Mouse (Mus musculus) spleen, postnatal 4 days (tissue): ENCODE data around the gene Pnma1.

Experiments
- DNase-seq, 2 experiments: peaks; one replicate each; pipeline ENCODE4 v3.0.0; 2022; ENCODE audit warnings: low spot score in 2 of 2

The Pnma1 gene

GRCm38 (mm10) chr12:84155523-84155871 is 7.2 kb upstream of the Pnma1 start:
- DNase-seq = no peak

DNA sequence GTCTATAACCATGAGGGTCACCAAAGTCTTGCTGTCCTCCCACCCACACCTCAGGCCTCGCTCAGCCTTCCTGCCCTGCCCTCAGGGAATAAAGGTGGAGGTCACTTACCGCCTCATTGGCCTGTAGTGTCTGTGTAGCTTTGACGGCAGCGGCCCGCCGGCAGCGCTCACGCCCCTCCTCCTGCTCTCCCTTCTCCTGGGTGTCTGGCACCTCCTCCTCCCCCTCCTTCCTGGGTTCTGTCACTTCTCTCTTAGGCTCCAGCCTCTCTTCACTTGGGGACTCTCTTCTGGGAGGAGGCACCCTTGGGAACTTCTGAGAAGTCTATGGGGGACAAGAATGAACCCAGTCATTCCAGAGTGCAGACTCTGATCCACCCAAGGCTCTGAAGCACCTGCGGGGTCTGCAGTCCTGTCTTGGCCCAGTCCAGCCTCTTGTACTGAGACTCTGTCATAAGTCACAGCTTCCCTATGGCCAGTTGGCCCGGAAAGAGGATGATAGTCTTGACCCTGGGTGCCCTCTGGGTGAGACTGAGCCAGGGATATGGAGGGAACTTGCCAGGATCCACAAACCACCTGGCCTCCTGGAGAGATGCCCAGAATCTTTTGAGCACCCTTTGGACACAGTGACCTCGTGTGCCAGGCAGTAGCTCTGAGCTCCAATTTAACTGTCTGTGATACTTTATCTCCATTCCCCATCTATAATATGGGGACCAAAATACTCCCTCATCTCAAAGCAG is 6.7 kb upstream of the Pnma1 start:
- peak in 1 of 2 experiments; percentile 62 for DNase-seq

GRCm38 (mm10) chr12:84153414-84153813 is 5.1 kb upstream of the Pnma1 start:
- DNase-seq = peak in 1 of 2 experiments; percentile 58

- DNase-seq = peak; percentile 65 to 75
These were observed 4.3 kb upstream of the Pnma1 start for GRCm38 (mm10) chr12:84152352-84153190.

GRCm38 (mm10) chr12:84151911-84152310 is 3.6 kb upstream of the Pnma1 start:
- no peak for DNase-seq

DNA sequence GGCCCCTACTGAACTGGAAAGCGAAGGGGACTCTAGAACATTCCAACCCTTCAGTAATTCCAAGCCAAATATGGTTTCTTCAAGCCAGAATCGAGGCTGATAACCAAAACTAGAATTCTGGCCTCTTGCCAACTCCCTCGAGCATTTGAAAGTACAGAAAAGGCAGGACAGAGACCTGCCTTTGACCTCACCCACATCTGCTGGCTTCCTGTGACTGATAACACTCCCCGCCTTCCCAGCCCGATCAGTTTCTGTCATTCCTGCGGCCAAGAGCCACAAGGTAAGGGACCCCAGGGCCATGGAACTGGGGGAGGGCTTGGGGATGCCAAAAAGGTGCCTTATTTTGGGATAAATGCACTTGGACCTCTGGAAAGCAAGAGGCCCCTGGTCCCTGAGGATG is 2.7 kb upstream of the Pnma1 start:
- DNase-seq = peak; percentile 88 to 90

GRCm38 (mm10) chr12:84149971-84150370 is 1.7 kb upstream of the Pnma1 start:
- DNase-seq = no peak

DNA sequence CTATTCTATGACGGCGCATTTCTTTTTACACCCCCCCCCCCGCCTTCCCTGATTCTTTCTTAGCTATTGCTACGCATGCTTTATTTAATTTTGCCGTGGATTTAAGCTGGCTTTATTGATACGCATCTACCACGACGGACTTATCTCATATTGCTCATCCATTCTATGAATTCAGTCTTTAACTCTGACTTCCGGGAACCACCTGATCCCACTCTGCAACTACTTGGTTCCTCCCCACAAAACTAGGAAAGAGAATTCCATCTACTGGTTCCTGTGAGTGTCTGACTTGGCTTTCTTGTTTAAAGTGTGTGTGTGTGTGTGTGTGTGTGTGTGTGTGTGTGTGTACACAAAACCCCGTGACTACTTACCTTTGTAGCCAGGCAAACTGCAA is 328 bp upstream of the Pnma1 start:
- DNase-seq = no peak

DNA sequence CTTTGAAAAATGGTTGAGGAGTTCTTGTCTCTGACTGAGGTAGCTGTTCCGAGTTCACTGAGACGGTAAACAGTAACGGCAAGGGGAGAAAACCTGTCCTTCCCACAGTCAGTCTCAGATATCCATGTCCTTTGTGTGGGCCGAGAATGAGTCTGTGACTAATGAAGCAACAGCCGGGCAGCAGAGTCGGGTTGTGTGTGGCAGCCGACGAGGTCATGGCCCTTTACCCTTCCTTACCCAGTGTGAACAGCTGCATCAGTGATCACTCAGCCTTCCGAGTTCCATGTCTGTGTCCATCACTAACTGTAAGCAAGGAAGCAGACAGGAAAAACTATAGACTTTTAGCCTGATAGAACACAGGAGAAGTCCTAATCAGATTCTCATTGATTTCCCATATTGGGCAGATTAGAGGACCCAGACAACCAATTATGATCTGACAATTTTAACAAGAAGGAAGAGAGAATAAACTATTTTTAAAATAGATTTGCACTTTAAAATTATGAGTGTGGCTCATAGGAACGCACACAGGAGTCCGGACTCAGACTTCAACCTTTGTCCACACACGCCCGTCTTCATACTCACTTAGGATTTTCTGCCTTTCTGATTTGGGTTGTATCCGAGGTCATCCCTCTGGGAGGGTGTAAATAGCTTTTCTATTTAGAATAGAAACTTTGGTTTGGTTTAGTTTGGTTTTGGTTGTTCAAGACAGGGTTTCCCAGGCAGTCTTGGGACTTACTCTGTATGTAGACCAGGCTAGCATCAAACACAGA is 5.8 kb downstream of the Pnma1 start:
- no peak for DNase-seq

- DNase-seq = no peak
These were observed 7.0 kb downstream of the Pnma1 start for GRCm38 (mm10) chr12:84141271-84141670.

DNA sequence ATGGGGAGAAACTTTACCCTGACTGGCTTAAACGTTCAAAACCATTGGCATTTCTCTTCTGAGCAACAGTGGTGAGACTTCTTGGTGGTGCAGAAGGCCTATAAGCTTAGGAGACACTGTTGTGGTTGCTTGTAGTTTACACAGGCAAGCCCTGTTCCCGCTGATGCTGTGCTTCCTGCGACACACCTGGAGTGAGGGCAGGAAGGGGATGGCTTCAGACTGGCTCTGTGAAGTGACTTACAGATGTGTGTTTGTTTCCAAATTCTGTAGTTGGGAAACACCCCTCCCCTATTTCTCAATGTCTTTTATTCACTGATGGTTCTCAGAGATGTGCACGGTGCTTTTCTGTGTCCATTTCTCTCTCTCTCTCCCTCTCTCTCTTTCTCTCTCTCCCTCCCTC is 8.2 kb downstream of the Pnma1 start:
- DNase-seq = no peak

DNA sequence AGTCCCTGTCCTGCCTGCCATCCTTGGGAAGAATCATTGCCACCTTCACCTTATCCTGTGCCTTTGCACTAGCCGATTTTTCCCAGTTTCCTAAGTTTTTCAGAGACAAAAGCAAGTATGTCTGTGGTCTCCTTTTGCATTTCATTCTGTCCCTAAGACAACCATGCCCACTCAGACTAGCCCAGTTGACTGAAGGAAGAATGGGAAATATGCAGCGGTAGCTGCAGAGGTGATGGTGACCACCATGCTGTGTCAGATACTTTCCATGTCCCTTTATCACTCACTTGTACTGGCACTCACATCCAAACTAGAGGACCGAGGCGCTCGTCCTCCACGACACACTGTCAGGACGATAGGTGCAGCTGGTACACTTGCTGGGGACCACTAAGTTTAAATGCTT is 11.2 kb downstream of the Pnma1 start:
- no peak for DNase-seq

DNA sequence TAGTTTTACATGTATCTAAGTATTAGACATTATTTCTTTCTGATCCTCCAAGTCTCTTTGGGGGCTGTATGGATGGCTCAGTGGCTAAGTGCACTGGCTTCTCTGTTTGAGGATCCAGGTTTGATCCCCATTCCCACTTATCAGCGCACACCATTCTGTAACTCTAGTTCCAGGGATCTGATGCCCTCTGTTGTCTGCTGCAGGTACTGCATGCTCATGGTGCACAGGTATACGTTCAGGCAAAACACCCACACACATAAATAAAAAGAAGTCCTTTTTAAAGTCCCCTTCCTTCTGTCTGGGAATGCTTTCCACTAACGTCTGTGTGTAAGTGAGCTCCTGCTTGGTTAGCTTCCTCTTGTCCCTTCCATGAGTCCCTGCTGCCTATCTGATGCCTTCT is 16.0 kb downstream of the Pnma1 start:
- DNase-seq = peak; percentile 52 to 80

DNA sequence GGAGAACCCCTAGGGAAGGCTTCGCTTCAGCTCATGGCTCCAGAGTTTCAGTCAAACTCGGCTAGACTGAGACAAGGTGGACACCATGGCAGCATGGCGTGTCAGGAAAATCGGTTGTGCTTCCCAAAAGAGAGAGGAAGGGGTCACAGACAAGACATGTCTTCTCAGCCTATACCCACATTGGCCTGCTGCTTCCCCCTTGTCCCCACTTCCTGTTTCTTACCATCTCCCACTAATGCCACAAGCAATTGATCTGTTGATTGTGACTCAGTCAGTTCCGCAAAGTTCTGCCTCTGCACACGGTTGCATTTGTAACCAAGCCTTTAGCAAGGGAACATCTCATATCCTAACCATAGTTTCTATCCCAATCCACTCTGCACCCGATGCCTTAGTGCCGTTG is 18.4 kb downstream of the Pnma1 start:
- DNase-seq = no peak

DNA sequence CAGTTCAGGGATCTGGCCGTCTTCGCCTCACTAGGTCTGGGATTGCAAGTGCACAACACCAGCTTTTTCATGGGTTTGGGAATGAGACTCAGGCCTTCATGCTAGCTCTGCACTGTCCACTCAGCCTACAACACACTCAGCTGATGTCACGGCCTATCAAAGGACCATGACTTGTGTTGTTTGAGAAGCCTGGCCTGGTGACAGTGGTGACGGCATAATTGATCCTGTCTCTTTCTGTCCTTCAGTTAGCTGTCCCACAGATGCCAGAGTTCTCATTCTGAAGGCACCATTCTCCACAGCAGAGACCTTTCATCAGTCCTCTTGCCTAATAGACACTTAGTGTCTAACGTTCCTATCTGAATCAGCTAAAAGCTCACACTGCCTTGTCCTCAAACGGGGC is 19.7 kb downstream of the Pnma1 start:
- no peak for DNase-seq

GRCm38 (mm10) chr12:84126899-84127298 is 21.4 kb downstream of the Pnma1 start:
- DNase-seq = no peak

- DNase-seq = no peak
These were observed 22.4 kb downstream of the Pnma1 start for GRCm38 (mm10) chr12:84125892-84126291.

DNA sequence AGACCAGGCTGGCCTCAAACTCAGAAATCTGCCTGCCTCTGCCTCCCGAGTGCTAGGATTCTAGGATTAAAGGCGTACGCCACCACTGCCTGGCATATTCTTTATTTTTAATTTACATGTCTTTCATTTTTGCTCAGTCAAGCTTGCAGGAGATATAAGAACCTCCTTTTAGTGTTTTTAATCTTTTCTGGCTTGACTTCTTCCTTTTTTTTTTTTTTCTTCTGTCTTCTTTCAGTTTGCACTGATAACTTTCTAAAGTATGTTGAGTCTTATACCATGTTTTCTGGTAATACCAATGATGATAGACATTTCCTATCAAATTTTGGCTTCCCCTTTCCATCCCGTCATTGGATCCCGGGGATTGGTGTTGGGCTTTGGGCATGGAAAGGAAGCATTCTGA is 28.7 kb downstream of the Pnma1 start:
- no peak for DNase-seq

GRCm38 (mm10) chr12:84114153-84114994 is 33.9 kb downstream of the Pnma1 start, which contains the start of gene Dnal1:
Dnal1 (plus strand) TSS chr12:84114366.
- peak; percentile 74 to 88 for DNase-seq

DNA sequence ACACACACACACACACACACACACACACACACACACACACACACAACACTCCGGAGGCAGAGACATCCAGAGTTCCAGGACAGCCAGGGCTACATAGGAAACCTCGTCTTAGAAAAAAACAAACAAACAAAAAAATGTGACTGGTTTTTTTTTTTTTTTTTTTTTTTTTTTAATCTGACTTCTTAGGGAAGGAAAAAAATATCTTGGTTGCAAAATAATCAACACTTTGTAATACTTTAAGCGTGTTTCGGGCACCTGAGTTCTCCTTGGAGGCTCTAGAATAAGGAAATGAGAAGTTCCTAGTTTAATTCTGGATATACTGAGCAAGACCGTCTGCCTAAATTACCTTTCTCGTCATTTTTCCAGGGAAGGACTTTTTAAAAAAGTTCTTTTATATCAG is 34.6 kb downstream of the Pnma1 start:
- DNase-seq = no peak

GRCm38 (mm10) chr12:84110814-84111213 is 37.5 kb downstream of the Pnma1 start:
- DNase-seq = no peak
